Mouse (Mus musculus) kidney, postnatal 0 days (tissue): Measurements from ENCODE around the gene Pfn1. TPM values are rescaled to one million over a fixed set of nuclear protein-coding genes. Genes with fewer than 3 reads are reported as not detected.

Source experiments
- ATAC-seq: fragments of 200-750 bp; cut with Nextera tagmentation; replicated peaks from 2 replicates; pipeline ENCODE4 v1.8.0; 2017; ENCODE audit warnings: low read depth, moderate number of reproducible peaks, moderate TSS enrichment, moderate library complexity; ENCODE audit not compliant: low FRiP score
- DNase-seq: peaks from one replicate; pipeline ENCODE4 v3.0.0-alpha.2; 2016; ENCODE audit warnings: low spot score
- H3K27ac ChIP-seq: fragments of 300-500 bp; sonication (generic); 2 replicates; pipeline ENCODE4 v1.5.1; 2014; ENCODE audit warnings: mild to moderate bottlenecking
- H3K27me3 ChIP-seq: fragments of 300-500 bp; sonication (generic); 2 replicates; pipeline ENCODE4 v1.6.1; 2014; ENCODE audit warnings: low read length, mixed read lengths; ENCODE audit not compliant: insufficient read depth
- H3K36me3 ChIP-seq: fragments of 300-500 bp; sonication (generic); 2 replicates; pipeline ENCODE4 v1.6.1; 2014; ENCODE audit warnings: low read length, mixed read lengths; ENCODE audit not compliant: insufficient read depth
- H3K4me1 ChIP-seq: fragments of 300-500 bp; sonication (generic); replicated peaks from 2 replicates; pipeline ENCODE4 v1.6.1; 2014; ENCODE audit warnings: antibody characterized with exemption, low read length, mixed read lengths; ENCODE audit not compliant: insufficient read depth
- H3K4me2 ChIP-seq: fragments of 300-500 bp; sonication (generic); 2 replicates; pipeline ENCODE4 v1.6.1; 2014; ENCODE audit warnings: mild to moderate bottlenecking, low read length, moderate library complexity, mixed read lengths
- H3K4me3 ChIP-seq: fragments of 300-500 bp; sonication (generic); replicated peaks from 2 replicates; pipeline ENCODE4 v1.5.1; 2014; ENCODE audit warnings: low read depth, low read length
- H3K9ac ChIP-seq: fragments of 300-500 bp; sonication (generic); 2 replicates; pipeline ENCODE4 v1.6.1; 2014; ENCODE audit warnings: low read depth, low read length
- H3K9me3 ChIP-seq: fragments of 300-500 bp; sonication (generic); replicated peaks from 2 replicates; pipeline ENCODE4 v1.6.1; 2016; ENCODE audit warnings: low read length, inconsistent platforms, mixed read lengths
- CTCF ChIP-seq: IDR thresholded peaks from 2 replicates; pipeline ENCODE4 v1.5.1; 2016; ENCODE audit warnings: antibody characterized with exemption, low read depth, mild to moderate bottlenecking, moderate library complexity
- WGBS: fragments of 180-500 bp; shearing (Covaris S2); extraction: QIAGEN DNeasy Blood & Tissue Kit; methylation state at CpG from one replicate; pipeline ENCODE4 v1.1.7; 2014; 5-methylcytosine and 5-hydroxymethylcytosine counted together
- polyA plus RNA-seq: library from polyadenylated mRNA; unstranded; fragments of >200 nt; fragmentation: Nextera tagmentation; extraction: Ambion mirVana; gene quantifications from 2 replicates; pipeline ENCODE4 v1.2.1, GENCODE M21; 2015

The Pfn1 gene
- polyA plus RNA-seq, 1 experiment from 2014 or later: 1,513 TPM

DNA sequence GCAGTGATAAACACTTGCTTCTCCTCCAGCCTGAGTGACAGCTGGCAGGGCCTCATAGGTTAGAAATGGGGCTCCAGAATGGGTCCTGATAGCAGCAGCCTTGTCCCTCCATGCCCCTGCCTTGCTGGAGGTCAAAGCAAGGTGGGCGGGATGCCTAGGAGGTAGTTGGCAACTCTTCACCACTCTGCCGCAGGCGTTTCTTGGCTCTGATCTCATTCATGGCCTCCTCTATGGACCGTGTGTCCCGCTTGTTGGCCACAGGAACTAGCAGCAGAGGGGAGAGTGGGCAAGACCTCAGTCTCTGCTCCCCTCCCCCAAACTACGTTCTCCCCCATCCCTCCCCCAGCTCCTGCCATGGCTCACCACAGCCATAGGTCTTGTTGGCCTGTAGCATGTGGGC, 9.5 kb upstream of the Pfn1 start:
- H3K4me3 ChIP-seq: no peak overlapping the region
- H3K9ac ChIP-seq: no peak overlapping the region
- H3K27me3 ChIP-seq: no peaks in the 10 kb centered on the region
- ATAC-seq (no peak), DNase-seq (no peak)
- H3K36me3 ChIP-seq: peaks cover 37% of the 10 kb centered on the region
- no peak overlapping the region for H3K4me2 ChIP-seq
- 84% methylated on average over 6 of the region's 6 CpGs for WGBS
- TF ChIP-seq CTCF: no peak
- H3K4me1 ChIP-seq: peaks cover 7% of the 10 kb centered on the region
- H3K9me3 ChIP-seq: no peaks in the 10 kb centered on the region
- H3K27ac ChIP-seq: no peak overlapping the region

DNA sequence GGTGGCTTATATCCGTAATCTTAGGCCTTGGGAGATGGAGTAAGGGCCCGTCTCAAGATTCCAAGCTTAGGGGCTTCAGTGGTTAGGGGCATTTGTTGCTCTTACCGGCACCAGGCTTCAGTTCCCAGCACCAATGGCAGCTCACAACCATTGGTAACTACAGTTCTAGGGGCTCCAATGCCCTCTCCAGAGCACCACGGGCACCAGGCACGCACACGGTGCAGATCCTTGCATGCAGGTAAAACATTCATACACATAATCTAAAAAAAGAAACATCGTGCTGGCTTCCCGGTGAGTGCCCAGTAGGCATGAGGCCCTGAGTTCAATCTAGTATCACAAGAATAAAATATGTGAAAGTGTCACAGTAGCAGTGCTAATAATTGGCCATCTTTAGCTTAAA, 8.7 kb upstream of the Pfn1 start:
- no peaks in the 10 kb centered on the region for H3K27me3 ChIP-seq
- peaks cover 37% of the 10 kb centered on the region for H3K36me3 ChIP-seq
- H3K4me1 ChIP-seq: peaks cover 7% of the 10 kb centered on the region
- ATAC-seq (no peak), DNase-seq (no peak)
- no peak for TF ChIP-seq CTCF
- no peak overlapping the region for H3K4me3 ChIP-seq
- H3K4me2 ChIP-seq: no peak overlapping the region
- no peak overlapping the region for H3K27ac ChIP-seq
- 89% methylated on average over 8 of the region's 8 CpGs for WGBS
- no peaks in the 10 kb centered on the region for H3K9me3 ChIP-seq
- H3K9ac ChIP-seq: no peak overlapping the region

DNA sequence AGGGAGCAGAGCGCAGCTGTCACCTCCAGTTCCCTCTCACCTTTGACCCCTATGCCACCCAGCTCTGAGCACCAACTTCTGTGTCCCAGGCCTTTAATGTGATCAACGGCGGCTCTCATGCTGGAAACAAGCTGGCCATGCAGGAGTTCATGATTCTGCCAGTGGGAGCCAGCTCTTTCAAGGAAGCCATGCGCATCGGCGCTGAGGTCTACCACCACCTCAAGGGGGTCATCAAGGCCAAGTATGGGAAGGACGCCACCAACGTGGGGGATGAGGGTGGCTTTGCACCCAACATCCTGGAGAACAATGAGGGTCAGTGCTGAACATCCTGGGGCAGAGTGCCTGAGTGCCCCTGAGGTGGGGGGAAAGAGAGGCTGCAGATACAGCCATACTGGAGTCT, 6.1 kb upstream of the Pfn1 start:
- peaks cover 37% of the 10 kb centered on the region for H3K36me3 ChIP-seq
- H3K4me2 ChIP-seq: no peak overlapping the region
- H3K27me3 ChIP-seq: no peaks in the 10 kb centered on the region
- H3K4me3 ChIP-seq: no peak overlapping the region
- no peak for DNase-seq
- H3K27ac ChIP-seq: no peak overlapping the region
- WGBS: 81% methylated on average over 8 of the region's 8 CpGs
- no peak for ATAC-seq
- no peak overlapping the region for H3K9ac ChIP-seq
- TF ChIP-seq CTCF: no peak
- no peaks in the 10 kb centered on the region for H3K9me3 ChIP-seq
- peaks cover 15% of the 10 kb centered on the region for H3K4me1 ChIP-seq

DNA sequence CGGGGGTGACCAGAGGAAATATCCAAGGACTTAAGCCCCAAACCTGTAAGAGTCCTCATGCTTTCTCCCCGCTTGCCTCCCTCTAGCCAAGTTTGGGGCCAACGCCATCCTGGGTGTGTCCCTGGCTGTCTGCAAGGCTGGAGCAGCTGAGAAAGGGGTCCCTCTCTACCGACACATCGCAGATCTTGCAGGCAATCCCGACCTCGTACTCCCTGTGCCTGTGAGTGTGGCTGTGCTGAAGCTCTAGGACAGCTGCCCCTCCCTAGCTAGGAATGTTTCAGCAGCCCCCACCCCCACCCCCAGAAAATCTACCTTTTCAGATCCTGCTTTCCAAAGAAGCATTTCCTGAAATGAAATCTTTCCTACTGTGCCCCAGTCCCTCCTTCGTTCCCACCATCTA, 4.5 kb upstream of the Pfn1 start:
- DNase-seq (no peak), ATAC-seq (no peak)
- TF ChIP-seq CTCF: no peak

DNA sequence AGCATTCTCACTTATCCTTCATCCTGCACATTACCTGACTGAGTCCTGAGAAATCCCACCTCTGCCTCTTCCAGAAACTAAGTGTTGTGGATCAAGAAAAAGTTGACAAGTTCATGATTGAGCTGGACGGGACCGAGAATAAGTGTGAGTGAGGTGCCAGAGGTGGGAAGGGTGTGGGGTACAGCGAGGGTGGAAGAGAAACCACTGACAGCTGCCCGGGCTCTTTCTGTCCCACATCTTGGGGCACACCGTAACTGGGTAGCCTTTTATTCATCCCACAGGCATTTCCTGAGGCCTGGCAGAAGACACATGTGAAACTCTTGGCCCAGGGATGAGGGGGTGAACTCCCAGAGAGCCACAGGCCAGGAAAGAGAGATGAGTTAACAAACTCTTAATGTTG, 4.1 kb upstream of the Pfn1 start:
- Histone ChIP-seq H3K9me3 (no peaks in the 10 kb centered on the region), H3K4me3 (no peak overlapping the region), H3K4me2 (no peak overlapping the region), H3K27me3 (no peaks in the 10 kb centered on the region), H3K4me1 (peaks cover 17% of the 10 kb centered on the region), H3K27ac (no peak overlapping the region), H3K36me3 (peaks cover 17% of the 10 kb centered on the region), H3K9ac (no peak overlapping the region)
- DNase-seq: no peak
- 86% methylated on average over 5 of the region's 5 CpGs for WGBS
- no peak for TF ChIP-seq CTCF
- no peak for ATAC-seq

More for the DNA sequence above, 4.5 kb upstream of the Pfn1 start:
- Histone ChIP-seq H3K4me2 (no peak overlapping the region), H3K27me3 (no peaks in the 10 kb centered on the region), H3K4me1 (peaks cover 17% of the 10 kb centered on the region), H3K4me3 (no peak overlapping the region), H3K9ac (no peak overlapping the region), H3K36me3 (peaks cover 21% of the 10 kb centered on the region), H3K27ac (no peak overlapping the region), H3K9me3 (no peaks in the 10 kb centered on the region)
- WGBS: 79% methylated on average over 8 of the region's 8 CpGs

DNA sequence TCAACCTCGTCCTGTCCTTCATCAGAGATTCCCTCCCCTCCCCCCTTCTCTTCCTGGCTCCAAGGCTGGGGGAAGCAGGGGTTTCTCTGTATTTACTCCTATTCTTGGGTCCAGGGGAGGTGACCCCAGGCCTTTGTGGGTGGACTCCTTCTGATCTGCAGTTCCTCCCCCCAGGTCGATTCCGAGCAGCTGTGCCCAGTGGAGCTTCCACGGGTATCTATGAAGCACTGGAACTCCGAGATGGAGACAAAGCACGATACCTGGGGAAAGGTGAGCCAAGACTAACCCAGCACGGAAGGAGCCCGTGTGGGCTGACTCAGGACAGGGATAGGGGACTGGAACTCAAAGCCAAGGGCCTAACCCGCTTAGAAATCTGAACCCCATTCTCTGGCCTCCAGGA, 3.5 kb upstream of the Pfn1 start:
- no peaks in the 10 kb centered on the region for H3K27me3 ChIP-seq
- H3K4me3 ChIP-seq: no peak overlapping the region
- WGBS: 40% methylated on average over 9 of the region's 9 CpGs
- TF ChIP-seq CTCF: no peak
- H3K9me3 ChIP-seq: no peaks in the 10 kb centered on the region
- no peak overlapping the region for H3K27ac ChIP-seq
- no peak overlapping the region for H3K9ac ChIP-seq
- peaks cover 17% of the 10 kb centered on the region for H3K4me1 ChIP-seq
- peaks cover 12% of the 10 kb centered on the region for H3K36me3 ChIP-seq
- no peak overlapping the region for H3K4me2 ChIP-seq
- DNase-seq (no peak), ATAC-seq (no peak)

DNA sequence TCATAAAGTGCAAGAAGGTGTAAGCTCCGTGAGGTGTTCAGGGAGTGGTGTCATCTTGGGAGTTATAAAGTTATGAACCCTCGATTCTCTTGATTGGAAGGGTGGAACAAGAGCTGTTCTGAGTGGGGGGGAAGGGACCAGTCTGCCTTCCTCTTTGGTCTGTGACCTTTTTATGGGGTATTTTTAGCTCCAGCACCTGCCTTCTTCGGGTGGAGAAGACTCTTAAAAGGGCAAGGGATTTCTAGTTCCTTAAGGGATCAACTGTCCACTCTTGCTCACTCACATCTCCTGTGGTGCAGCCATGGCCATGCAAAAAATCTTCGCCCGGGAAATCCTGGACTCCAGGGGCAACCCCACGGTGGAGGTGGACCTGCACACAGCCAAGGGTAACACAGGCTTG, 3.1 kb upstream of the Pfn1 start:
- H3K4me3 ChIP-seq: no peak overlapping the region
- H3K36me3 ChIP-seq: peaks cover 10% of the 10 kb centered on the region; the same call in 1 of the 2 replicates
- H3K4me2 ChIP-seq: 0 out of 2 replicates have a peak overlapping the region, but pooled peaks have one; percentile 14
- no peak overlapping the region for H3K27ac ChIP-seq
- H3K9me3 ChIP-seq: no peaks in the 10 kb centered on the region
- no peak for DNase-seq
- peaks cover 22% of the 10 kb centered on the region for H3K4me1 ChIP-seq
- no peaks in the 10 kb centered on the region for H3K27me3 ChIP-seq
- TF ChIP-seq CTCF: no peak
- H3K9ac ChIP-seq: no peak overlapping the region
- ATAC-seq: no peak
- WGBS: 34% methylated on average over 6 of the region's 6 CpGs
